Mouse (Mus musculus): ENCODE measurements around the gene Dcaf7. TPM values are rescaled to one million over a fixed set of nuclear protein-coding genes. Genes with fewer than 3 reads are reported as not detected.

Dcaf7 gene
- polyA plus RNA-seq, 1 experiment, result 79.1 TPM

DNA sequence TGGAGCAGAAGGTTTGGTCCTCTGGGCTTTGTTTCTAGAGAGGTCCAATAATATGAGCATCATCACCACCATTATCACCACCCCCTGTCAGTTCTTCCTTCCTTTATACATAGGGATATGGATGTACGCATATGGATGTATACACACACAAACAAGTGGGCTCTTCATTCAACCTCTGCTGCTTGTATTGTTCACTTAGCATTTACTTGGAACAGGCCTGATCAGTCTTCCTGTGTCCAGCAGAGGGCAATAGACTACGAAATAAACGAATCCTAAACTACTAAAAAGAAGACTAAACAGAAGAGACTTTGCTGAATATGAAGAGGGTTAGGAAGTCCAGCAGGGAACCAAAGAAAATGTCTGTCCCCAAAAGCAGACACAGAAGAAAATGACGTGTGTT lies 35.0 kb upstream of the Dcaf7 start:
- Histone ChIP-seq H3K27me3 (ENCODE audit: control insufficient read depth, insufficient read depth, low read length) (no peaks in the 10 kb centered on the region), H3K4me1 (replicated peaks; ENCODE audit: control insufficient read depth, insufficient read depth, low read length) (no peaks in the 10 kb centered on the region), H3K27ac (ENCODE audit: control insufficient read depth, insufficient read depth, low read length) (no peak overlapping the region), H3K4me3 (ENCODE audit: control insufficient read depth, insufficient read depth, low read length) (no peak overlapping the region), H3K36me3 (ENCODE audit: control insufficient read depth, insufficient read depth, low read length) (no peaks in the 10 kb centered on the region)
- 26% methylated on average over 4 of the region's 4 CpGs for WGBS
- TF ChIP-seq POLR2A (IDR thresholded peaks at IDR 0.05; ENCODE audit: control insufficient read depth, extremely low read depth, insufficient read depth, low read length, poor library complexity), result no peak
- no peak for TF ChIP-seq CTCF (IDR thresholded peaks at IDR 0.05; ENCODE audit: borderline replicate concordance, control insufficient read depth, extremely low read depth, insufficient read depth, low read length, poor library complexity)
- peak; percentile 21 for DNase-seq

- WGBS, result 94% methylated on average over 1 of the region's 1 CpGs
- TF ChIP-seq POLR2A (IDR thresholded peaks at IDR 0.05; ENCODE audit: control insufficient read depth, extremely low read depth, insufficient read depth, low read length, poor library complexity), result no peak
- TF ChIP-seq CTCF (IDR thresholded peaks at IDR 0.05; ENCODE audit: borderline replicate concordance, control insufficient read depth, extremely low read depth, insufficient read depth, low read length, poor library complexity), result no peak
- Histone ChIP-seq H3K36me3 (ENCODE audit: control insufficient read depth, insufficient read depth, low read length) (no peaks in the 10 kb centered on the region), H3K27ac (ENCODE audit: control insufficient read depth, insufficient read depth, low read length) (no peak overlapping the region), H3K4me1 (replicated peaks; ENCODE audit: control insufficient read depth, insufficient read depth, low read length) (0 out of 2 replicates have a peak, but pooled peaks cover 3% of the 10 kb centered on the region), H3K27me3 (ENCODE audit: control insufficient read depth, insufficient read depth, low read length) (no peaks in the 10 kb centered on the region), H3K4me3 (ENCODE audit: control insufficient read depth, insufficient read depth, low read length) (no peak overlapping the region)
- DNase-seq, result no peak
These were observed 32.1 kb upstream of the Dcaf7 start for GRCm38 (mm10) chr11:106004576-106004975.

DNA sequence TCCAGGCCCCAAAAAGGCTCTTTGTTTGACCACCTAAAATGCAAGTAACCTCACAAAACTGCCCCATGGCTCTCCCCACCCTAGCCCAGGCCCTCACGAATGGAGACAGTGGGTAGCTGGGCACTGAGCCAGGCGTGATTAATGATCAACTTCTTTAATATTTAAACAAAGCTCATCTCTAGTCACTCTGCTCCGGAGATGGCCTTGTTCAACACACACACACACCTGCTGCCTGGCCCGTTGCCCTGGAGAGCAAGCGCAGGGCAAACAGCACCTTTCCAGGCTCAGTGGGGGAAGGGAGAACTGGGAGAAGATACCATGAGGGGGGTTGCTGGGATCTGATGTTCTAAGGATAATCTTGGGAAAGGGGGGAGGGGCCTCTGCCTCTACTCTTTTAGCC lies 30.7 kb upstream of the Dcaf7 start:
- Histone ChIP-seq H3K36me3 (ENCODE audit: control insufficient read depth, insufficient read depth, low read length) (no peaks in the 10 kb centered on the region), H3K4me3 (ENCODE audit: control insufficient read depth, insufficient read depth, low read length) (no peak overlapping the region), H3K27me3 (ENCODE audit: control insufficient read depth, insufficient read depth, low read length) (no peaks in the 10 kb centered on the region), H3K4me1 (replicated peaks; ENCODE audit: control insufficient read depth, insufficient read depth, low read length) (0 out of 2 replicates have a peak, but pooled peaks cover 3% of the 10 kb centered on the region), H3K27ac (ENCODE audit: control insufficient read depth, insufficient read depth, low read length) (no peak overlapping the region)
- TF ChIP-seq POLR2A (IDR thresholded peaks at IDR 0.05; ENCODE audit: control insufficient read depth, extremely low read depth, insufficient read depth, low read length, poor library complexity) (no peak), CTCF (IDR thresholded peaks at IDR 0.05; ENCODE audit: borderline replicate concordance, control insufficient read depth, extremely low read depth, insufficient read depth, low read length, poor library complexity) (no peak)
- 67% methylated on average over 5 of the region's 5 CpGs for WGBS
- no peak for DNase-seq

GRCm38 (mm10) chr11:106007821-106008220 lies 28.9 kb upstream of the Dcaf7 start, which contains the start of gene Kcnh6:
TSS of gene Kcnh6 (plus strand) at chr11:106008124.
- DNase-seq, result peak; percentile 76
- H3K27me3 ChIP-seq (ENCODE audit: control insufficient read depth, insufficient read depth, low read length), result no peaks in the 10 kb centered on the region
- 0 out of 2 replicates have a peak, but pooled peaks cover 3% of the 10 kb centered on the region for H3K4me1 ChIP-seq (replicated peaks; ENCODE audit: control insufficient read depth, insufficient read depth, low read length)
- no peak within 1 kb of the TSS for H3K4me3 ChIP-seq (ENCODE audit: control insufficient read depth, insufficient read depth, low read length)
- 1% methylated on average over 25 of the region's 25 CpGs for WGBS
- H3K27ac ChIP-seq (ENCODE audit: control insufficient read depth, insufficient read depth, low read length), result no peak within 1 kb of the TSS
- no peak for TF ChIP-seq POLR2A (IDR thresholded peaks at IDR 0.05; ENCODE audit: control insufficient read depth, extremely low read depth, insufficient read depth, low read length, poor library complexity)
- TF ChIP-seq CTCF (IDR thresholded peaks at IDR 0.05; ENCODE audit: borderline replicate concordance, control insufficient read depth, extremely low read depth, insufficient read depth, low read length, poor library complexity), result no peak
- no peaks in the 10 kb centered on the region for H3K36me3 ChIP-seq (ENCODE audit: control insufficient read depth, insufficient read depth, low read length)

GRCm38 (mm10) chr11:106012711-106013110 lies 24.0 kb upstream of the Dcaf7 start:
- WGBS, result 63% methylated on average over 7 of the region's 7 CpGs
- DNase-seq, result no peak
- Histone ChIP-seq H3K4me1 (replicated peaks; ENCODE audit: control insufficient read depth, insufficient read depth, low read length) (0 out of 2 replicates have a peak, but pooled peaks cover 3% of the 10 kb centered on the region), H3K27me3 (ENCODE audit: control insufficient read depth, insufficient read depth, low read length) (no peaks in the 10 kb centered on the region), H3K4me3 (ENCODE audit: control insufficient read depth, insufficient read depth, low read length) (no peak overlapping the region), H3K27ac (ENCODE audit: control insufficient read depth, insufficient read depth, low read length) (no peak overlapping the region), H3K36me3 (ENCODE audit: control insufficient read depth, insufficient read depth, low read length) (no peaks in the 10 kb centered on the region)
- TF ChIP-seq CTCF (IDR thresholded peaks at IDR 0.05; ENCODE audit: borderline replicate concordance, control insufficient read depth, extremely low read depth, insufficient read depth, low read length, poor library complexity) (no peak), POLR2A (IDR thresholded peaks at IDR 0.05; ENCODE audit: control insufficient read depth, extremely low read depth, insufficient read depth, low read length, poor library complexity) (no peak)

DNA sequence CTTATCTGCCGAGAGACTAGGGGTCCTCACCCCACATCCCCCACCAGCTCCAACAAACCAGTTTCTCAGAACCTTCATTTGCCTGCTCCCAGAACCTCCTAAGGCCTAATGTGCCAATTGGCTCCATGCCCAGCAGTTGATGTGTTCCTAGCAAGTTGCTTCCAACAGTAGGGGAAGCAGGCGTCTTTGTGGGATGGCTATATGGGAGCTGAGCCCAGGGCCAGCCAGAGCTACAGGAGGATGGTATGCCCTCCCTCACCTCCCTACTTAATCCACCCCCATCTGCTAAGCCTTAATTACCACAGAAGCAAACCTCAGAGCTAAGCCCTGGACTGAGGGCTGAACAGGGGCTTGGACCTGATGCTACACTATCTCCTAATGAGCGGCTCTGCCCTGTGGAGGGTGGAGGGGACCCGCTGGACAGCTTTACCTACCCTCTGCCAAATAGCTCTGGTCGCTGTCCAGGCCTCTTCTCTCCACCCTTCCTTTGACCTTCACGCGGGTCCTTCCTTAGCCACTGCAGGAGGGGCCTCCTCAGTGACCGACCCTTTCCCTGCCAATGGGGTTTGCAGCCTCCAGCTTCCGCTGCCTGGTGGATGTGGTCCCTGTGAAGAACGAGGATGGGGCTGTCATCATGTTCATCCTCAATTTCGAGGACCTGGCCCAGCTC lies 23.0 kb upstream of the Dcaf7 start:
- 77% methylated on average over 11 of the region's 11 CpGs for WGBS
- no peak overlapping the region for H3K27ac ChIP-seq (ENCODE audit: control insufficient read depth, insufficient read depth, low read length)

More for the DNA sequence above, 23.0 kb upstream of the Dcaf7 start:
- Histone ChIP-seq H3K4me1 (replicated peaks; ENCODE audit: control insufficient read depth, insufficient read depth, low read length) (no peaks in the 10 kb centered on the region), H3K36me3 (ENCODE audit: control insufficient read depth, insufficient read depth, low read length) (no peaks in the 10 kb centered on the region), H3K4me3 (ENCODE audit: control insufficient read depth, insufficient read depth, low read length) (no peak overlapping the region), H3K27me3 (ENCODE audit: control insufficient read depth, insufficient read depth, low read length) (no peaks in the 10 kb centered on the region)
- TF ChIP-seq CTCF (IDR thresholded peaks at IDR 0.05; ENCODE audit: borderline replicate concordance, control insufficient read depth, extremely low read depth, insufficient read depth, low read length, poor library complexity) (no peak), POLR2A (IDR thresholded peaks at IDR 0.05; ENCODE audit: control insufficient read depth, extremely low read depth, insufficient read depth, low read length, poor library complexity) (no peak)
- no peak for DNase-seq
